Mouse (Mus musculus) hindbrain, embryonic 16.5 days (tissue): ENCODE results near the gene Tfap2d. TPM values are rescaled to one million over a fixed set of nuclear protein-coding genes. Genes with fewer than 3 reads are reported as not detected.

Experiments used
- ATAC-seq: fragments of 200-750 bp; cut with Nextera tagmentation; 2 replicates; pipeline ENCODE4 v1.8.0; 2017; ENCODE audit warnings: moderate TSS enrichment, moderate library complexity
- H3K27ac ChIP-seq: fragments of 300-500 bp; sonication (generic); 2 replicates; pipeline ENCODE4 v1.5.1; 2014; ENCODE audit warnings: low read depth, mild to moderate bottlenecking, control low read depth, low read length, moderate library complexity
- H3K27me3 ChIP-seq: fragments of 300-500 bp; sonication (generic); replicated peaks from 2 replicates; pipeline ENCODE4 v1.6.1; 2014; ENCODE audit warnings: low read length; ENCODE audit not compliant: control insufficient read depth, insufficient read depth
- H3K36me3 ChIP-seq: fragments of 300-500 bp; sonication (generic); 2 replicates; pipeline ENCODE4 v1.6.1; 2014; ENCODE audit warnings: mild to moderate bottlenecking, low read length, moderate library complexity, mixed read lengths; ENCODE audit not compliant: control insufficient read depth, insufficient read depth
- H3K4me1 ChIP-seq: fragments of 300-500 bp; sonication (generic); 2 replicates; pipeline ENCODE4 v1.6.1; 2014; ENCODE audit warnings: low read depth, low read length; ENCODE audit not compliant: control insufficient read depth, insufficient read depth
- H3K4me2 ChIP-seq: fragments of 300-500 bp; sonication (generic); 2 replicates; pipeline ENCODE4 v1.6.1; 2014; ENCODE audit warnings: mild to moderate bottlenecking, low read length, control low read depth, moderate library complexity
- H3K4me3 ChIP-seq: fragments of 300-500 bp; sonication (generic); 2 replicates; pipeline ENCODE4 v1.5.1; 2014; ENCODE audit warnings: mild to moderate bottlenecking, low read length, control low read depth, moderate library complexity
- H3K9ac ChIP-seq: fragments of 300-500 bp; sonication (generic); 2 replicates; pipeline ENCODE4 v1.6.1; 2014; ENCODE audit warnings: low read depth, mild to moderate bottlenecking, control low read depth, low read length, moderate library complexity
- H3K9me3 ChIP-seq: fragments of 300-500 bp; sonication (generic); 2 replicates; pipeline ENCODE4 v1.6.1; 2014; ENCODE audit warnings: mild to moderate bottlenecking, low read length, moderate library complexity; ENCODE audit not compliant: control insufficient read depth
- WGBS: fragments of 180-500 bp; shearing (Covaris S2); extraction: QIAGEN DNeasy Blood & Tissue Kit; methylation state at CpG from one replicate; pipeline ENCODE4 v1.1.7; 2014; 5-methylcytosine and 5-hydroxymethylcytosine counted together
- polyA plus RNA-seq: library from polyadenylated mRNA; unstranded; fragments of >200 nt; fragmentation: Nextera tagmentation; extraction: Ambion mirVana; gene quantifications from 2 replicates; pipeline ENCODE4 v1.2.1, GENCODE M21; 2015

The Tfap2d gene
- polyA plus RNA-seq, 1 experiment from 2014 or later, result 1.1 TPM

DNA sequence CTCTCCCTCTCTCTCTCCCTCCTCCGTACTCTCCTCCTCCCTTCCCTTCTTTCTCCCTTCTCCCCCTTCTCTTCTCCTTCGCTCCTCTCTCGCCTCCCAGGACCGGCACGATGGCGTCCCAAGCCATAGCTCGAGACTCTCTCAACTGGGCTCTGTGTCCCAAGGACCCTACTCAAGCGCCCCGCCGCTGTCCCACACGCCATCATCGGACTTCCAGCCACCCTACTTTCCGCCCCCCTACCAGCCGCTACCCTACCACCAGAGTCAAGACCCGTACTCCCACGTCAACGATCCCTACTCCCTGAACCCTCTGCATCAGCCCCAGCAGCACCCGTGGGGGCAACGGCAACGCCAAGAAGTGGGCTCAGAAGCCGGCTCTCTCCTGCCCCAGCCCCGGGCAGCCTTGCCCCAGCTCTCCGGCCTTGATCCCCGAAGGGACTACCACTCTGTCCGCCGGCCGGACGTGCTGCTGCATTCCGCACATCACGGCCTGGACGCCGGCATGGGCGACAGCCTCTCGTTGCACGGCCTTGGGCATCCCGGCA is 111.1 kb downstream of the Tfap2d start:
- 0 out of 2 replicates have a peak overlapping the region, but pooled peaks have one; percentile 23 for H3K27ac ChIP-seq
- peak overlapping the region; percentile 39 for H3K9ac ChIP-seq
- peaks cover 57% of the 10 kb centered on the region for H3K27me3 ChIP-seq
- H3K9me3 ChIP-seq, result no peaks in the 10 kb centered on the region
- ATAC-seq, result no peak
- no peaks in the 10 kb centered on the region for H3K36me3 ChIP-seq
- peaks cover 4% of the 10 kb centered on the region; the same call in 1 of the 2 replicates for H3K4me1 ChIP-seq
- under 1% methylated on average over 36 of the region's 36 CpGs for WGBS
- peak overlapping the region; percentile 22 for H3K4me2 ChIP-seq
- H3K4me3 ChIP-seq, result peak overlapping the region; percentile 34

Other genes with a start within 250 kb of the Tfap2d start
- 40.1 and 64.0 TPM in 2 replicates for gene Tfap2b, start 105.9 kb downstream of the Tfap2d start, polyA plus RNA-seq